Mouse (Mus musculus): ENCODE measurements around the gene Ube2a.

DNA sequence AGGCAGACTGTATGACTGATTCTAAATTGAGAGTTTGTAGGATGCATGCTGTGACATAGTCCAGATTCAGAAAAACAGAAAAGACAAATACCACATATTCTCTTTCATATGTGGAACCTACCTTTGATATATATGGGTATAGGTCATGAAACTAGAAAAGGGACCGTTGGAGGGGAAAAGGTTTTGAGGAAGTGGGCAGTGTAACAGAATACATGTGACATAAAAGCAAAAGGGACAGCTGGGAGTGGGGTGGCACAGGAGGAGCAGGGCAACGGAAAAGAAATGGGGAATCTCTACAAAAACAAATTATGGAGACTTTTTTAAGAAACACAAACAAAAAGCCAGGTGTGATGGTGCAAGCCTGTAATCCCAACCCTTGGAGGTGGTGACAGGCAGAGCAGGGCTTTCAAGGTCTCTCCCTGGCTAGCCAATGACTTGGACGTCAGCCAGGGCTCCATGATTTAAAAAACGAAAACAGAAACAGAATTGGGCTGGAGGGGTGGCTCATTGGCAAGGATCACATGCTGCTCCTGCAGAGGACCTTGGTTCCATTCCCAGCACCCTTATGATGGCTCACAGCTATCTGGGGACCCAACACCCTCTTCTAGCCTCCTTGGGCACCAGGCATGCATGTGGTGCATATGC is 30.2 kb upstream of the Ube2a start:
- peak; percentile 79 for TF ChIP-seq EP300 (IDR thresholded peaks at IDR 0.05; ENCODE audit: low read length)
- no peak for TF ChIP-seq CHD1 (IDR thresholded peaks at IDR 0.05; ENCODE audit: low read depth, low read length)
- TF ChIP-seq POLR2A (IDR thresholded peaks at IDR 0.05; ENCODE audit: low read depth, low read length) = no peak
- no peak for TF ChIP-seq USF2 (conservative IDR thresholded peaks at IDR 0.05; ENCODE audit: low read depth, low read length)
- TF ChIP-seq CTCF (conservative IDR thresholded peaks at IDR 0.05 in 1 of 2, IDR thresholded peaks at IDR 0.05 in 1 of 2; ENCODE audit: low read depth in 2 of 2, low read length in 2 of 2) = no peak
- TF ChIP-seq MEF2A (IDR thresholded peaks at IDR 0.05; ENCODE audit: borderline replicate concordance, low read depth, low read length) = no peak
- TF ChIP-seq NRF1 (IDR thresholded peaks at IDR 0.05; ENCODE audit: low read depth, low read length) = no peak
- no peak for TF ChIP-seq RAD21 (IDR thresholded peaks at IDR 0.05; ENCODE audit: low read depth, low read length)
- TF ChIP-seq UBTF (IDR thresholded peaks at IDR 0.05; ENCODE audit: low read depth, low read length) = no peak
- TF ChIP-seq MXI1 (IDR thresholded peaks at IDR 0.05; ENCODE audit: low read depth, low read length) = no peak
